Mouse (Mus musculus) E14TG2a.4 (cell line): ENCODE measurements at regions not wholly inside any gene's neighbourhood (a gene's known extent, or its start where the extent isn't known, plus 50 kb on each side); places are given as distances from the start of the nearest gene placed in this dataset.

Experiments
- CTCF ChIP-seq: conservative IDR thresholded peaks from 2 replicates; pipeline ENCODE4 v1.5.1; 2014; ENCODE audit warnings: low read length
- NANOG ChIP-seq: IDR thresholded peaks from 2 replicates; pipeline ENCODE4 v1.6.1; 2014; ENCODE audit warnings: borderline replicate concordance, low read length, mixed read lengths

DNA sequence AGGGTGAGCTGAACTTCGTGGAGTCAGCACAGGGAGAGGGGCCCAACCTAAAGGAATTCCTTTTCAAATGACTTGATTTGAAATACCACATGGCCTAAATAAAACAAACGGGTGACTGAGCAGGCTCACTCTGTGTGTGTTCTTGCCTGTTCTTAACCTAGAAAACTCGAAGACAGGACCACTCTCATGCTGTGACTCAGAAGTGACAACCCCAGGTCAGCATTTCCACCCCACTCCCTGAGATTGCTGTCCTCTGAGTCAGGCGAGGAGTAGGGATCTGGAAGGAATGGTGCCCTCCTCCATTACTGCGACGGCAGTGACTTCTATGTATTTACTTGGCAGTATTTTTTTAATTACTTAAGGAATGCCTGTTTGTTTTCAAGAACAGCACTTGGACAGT lies 155.8 kb upstream of the Rpl34 start:
- TF ChIP-seq CTCF = no peak
- no peak for TF ChIP-seq NANOG
